Mouse (Mus musculus) lung, postnatal 4 days (tissue): ENCODE data around the gene Dnajc2.
"Not testable (repeated sequence)": the region's sequence is repeated elsewhere in the genome, so short reads cannot be mapped to it uniquely, and the experiment has no call there.

Experiments
- DNase-seq, 2 experiments: peaks; one replicate each; pipeline ENCODE4 v3.0.0; 2021

Dnajc2 gene

DNA sequence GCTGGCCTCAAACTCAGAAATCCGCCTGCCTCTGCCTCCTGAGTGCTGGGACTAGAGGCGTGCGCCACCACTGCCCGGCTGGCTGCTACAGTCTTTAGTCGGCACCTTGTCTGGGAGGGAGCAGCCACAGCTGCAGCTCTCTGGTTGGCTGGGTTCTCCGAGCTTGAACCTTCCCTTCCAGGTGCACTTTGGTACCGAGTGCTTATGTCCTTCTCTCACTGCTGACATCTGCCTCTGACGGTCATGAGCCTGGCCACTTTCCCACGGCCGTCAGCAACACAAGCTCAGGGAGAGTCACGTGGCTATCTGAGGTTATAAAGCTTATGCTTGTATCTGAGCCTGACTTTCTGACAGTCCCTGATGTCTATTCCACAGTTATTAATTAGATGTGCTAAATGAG lies 45.9 kb downstream of the Dnajc2 start:
- DNase-seq: no peak

DNA sequence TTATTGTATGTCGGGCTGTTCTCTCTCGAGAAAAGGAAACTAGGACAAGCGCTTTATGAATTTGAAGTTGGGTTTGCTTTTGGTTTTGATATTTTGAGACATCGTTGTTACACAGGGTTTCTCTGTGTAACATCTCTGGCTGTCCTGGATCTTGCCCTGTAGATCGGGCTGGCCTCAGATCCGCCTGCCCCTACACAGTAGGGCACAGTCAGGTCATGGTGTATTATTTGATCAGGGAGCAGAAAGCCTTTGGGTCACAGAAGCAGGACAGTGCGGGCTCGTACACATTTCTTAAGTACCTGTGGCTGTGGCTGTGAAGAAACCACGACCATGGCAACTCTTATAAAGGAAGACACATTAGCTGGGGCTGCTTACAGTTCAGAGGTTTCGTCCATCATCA lies 47.4 kb downstream of the Dnajc2 start:
- DNase-seq: no peak

DNA sequence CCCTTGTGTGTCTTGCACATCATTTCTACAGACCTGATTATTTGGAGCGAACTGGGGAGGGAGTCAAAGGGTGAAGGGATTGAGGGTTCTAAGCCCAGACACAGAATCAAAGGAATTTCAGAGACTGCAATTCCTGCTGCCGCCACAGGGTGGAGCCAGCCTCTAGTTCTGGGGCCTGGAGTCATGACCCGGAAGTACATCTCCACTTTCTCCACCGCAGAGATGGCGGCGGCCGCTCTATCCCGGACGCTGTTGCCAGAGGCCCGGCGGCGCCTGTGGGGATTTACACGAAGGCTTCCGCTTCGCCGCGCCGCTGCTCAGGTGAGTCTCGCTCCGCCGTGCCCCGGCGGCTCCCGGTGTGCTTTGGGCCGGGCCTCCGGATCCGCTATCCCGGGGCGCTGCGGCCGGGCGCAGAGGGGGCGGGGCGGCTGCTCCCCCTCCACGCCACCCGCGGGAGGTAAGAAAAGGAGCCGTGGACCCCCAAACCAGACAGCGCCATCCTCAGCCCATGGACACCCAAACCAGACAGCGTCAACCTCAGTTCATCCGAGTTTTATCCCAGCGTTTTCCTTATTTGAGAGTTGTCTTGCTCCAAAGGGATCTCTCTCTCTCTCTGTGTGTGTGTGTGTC lies 48.0 kb downstream of the Dnajc2 start, which contains the start of gene Pmpcb:
Pmpcb (plus strand) TSS at position 186 of the 630 bp plus-strand sequence.
- DNase-seq: peak; percentile 89 to 90

DNA sequence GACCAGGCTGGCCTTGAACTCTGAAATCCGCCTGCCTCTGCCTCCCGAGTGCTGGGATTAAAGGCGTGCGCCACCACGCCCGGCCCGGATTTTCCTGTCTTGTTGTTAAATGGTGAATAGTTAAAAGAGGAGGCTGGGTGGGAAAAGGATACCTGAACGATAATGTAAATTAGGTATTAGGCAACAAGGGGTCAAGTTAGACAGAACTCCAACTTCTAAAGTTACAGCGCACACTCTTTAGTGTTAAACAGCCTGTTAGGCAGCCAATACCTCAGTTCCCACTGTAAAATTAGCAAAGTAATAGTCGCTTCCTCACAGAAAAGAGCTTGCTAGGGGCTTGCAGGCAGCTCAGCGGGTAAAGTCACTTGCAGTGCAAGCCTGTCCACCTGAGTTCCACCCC lies 49.0 kb downstream of the Dnajc2 start:
- no peak for DNase-seq

DNA sequence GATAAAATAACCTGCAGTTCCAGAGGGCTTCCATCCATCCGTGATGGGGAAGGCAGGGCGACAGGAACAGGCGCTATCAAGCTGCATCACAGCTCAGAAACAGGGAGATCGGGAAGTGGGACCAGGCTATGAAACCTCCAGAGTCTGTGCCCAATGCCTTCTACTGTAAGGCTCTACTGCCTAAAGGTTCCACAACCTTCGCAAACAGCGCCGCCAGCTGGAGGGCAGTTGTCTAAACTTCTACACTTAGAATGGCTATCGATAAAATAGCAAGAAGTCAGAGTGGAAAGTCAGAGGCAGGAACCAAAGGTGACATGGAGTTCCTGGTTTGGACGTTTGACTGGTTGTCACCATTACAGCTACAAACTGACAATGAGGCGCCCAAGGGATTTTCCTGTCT lies 49.5 kb downstream of the Dnajc2 start:
- DNase-seq: peak; percentile 74 to 81

DNA sequence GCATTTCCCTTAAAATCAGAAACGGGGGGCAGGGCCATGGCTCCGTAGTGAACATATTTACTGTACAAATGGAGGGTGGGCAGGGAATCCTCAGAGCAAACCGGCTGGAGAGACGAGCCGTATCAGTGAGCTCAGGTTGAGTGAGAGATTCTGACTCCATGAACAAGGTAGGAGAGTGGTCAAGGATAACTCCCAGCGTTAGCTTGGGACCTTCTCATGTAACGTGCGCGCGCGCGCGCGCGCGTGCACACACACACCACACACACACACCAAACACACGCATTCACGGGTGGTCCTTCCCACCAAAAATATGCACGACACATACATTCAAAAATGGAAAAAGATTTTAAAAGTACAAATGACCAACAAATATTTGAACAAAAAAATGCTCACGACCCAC lies 50.0 kb downstream of the Dnajc2 start:
- DNase-seq: no peak

DNA sequence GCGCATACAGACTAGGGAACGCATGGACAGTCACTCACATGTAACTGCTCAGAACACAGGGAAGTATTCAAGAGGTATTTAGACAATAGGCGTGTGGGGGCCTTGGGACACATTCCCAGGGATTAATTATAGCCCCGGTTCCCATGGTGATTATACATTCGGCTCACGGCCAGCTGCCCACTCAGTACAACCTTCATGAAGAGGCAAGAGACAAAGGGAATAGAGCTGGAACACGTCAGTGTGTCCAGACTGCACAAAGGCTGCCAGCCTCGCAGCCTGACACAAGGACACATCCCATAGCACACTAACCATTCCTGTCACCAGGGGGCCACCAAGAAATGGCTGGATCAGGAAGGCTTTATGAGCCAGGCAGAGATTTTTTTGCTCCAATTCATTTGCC lies 52.1 kb downstream of the Dnajc2 start:
- peak; percentile 59 to 64 for DNase-seq

DNA sequence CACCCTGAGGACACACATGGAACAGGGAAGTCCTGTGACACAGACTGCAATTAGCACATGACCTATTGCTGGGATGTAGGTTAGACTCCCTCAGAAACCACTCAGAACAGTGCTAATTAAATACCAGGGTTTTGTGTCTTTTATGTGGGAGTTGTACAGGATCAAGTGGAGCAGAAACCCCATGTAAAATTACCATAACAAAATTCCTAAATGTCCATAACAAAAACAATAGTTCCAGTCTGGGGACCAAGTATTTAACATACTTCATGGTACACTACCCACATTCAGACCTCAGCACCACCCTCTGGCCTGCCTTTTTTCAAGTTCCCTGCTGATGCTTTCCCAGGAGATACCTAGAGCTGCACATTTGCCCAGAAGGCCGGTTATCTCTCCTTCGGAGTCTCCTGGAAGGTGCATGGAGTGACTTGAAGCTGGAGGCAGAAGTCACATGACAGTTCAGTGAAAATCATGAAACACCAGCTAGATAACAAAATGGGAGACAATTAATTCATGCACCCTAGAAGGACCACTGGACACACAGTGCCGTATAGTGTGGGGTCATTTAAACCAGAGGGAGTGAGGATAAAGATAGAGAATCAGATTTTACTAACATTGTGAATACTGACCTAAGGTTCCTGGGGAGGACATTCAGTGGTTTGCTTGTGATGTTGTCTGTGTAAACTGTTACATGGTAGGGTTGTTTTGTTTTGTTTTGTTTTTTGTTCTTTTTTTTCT lies 52.7 kb downstream of the Dnajc2 start:
- DNase-seq: no peak

DNA sequence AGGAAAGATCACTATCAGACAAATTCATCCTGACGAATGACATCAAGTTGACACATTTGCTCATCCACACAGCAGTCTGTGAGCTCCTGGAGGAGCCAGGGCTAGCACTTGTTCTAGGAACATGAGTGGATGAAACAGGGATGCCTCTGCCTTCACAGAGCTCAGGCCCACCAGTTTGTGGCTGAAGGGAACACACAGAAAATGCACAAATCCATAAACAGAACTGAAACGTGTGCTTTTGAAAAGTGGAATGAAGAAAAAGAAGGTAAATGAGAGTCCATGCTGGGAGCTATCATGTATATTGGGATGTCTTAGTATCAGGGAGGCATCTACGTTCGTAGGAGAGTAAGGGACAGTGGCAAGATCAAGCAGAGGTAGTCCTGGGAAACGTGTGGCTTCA lies 55.9 kb downstream of the Dnajc2 start:
- DNase-seq: no peak

DNA sequence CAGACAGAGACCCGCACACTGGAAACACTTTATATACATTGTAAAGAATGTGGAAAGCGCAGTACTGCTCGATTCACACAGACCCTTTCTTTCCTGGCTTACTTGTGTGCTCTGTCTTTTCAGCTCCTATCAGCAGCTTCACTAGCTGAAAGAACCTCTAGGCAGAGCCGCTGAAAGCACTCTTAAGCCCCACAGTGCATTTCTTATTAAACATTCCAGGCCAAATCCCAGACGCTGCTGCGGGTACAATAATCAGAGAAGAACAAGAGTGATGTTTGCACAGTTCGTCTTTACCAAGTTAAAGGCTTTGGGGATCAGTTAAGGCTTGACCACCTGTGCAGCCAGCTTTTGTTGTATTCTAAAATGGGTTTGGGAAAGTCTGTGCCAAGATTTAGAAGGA lies 60.2 kb downstream of the Dnajc2 start:
- DNase-seq: no peak

DNA sequence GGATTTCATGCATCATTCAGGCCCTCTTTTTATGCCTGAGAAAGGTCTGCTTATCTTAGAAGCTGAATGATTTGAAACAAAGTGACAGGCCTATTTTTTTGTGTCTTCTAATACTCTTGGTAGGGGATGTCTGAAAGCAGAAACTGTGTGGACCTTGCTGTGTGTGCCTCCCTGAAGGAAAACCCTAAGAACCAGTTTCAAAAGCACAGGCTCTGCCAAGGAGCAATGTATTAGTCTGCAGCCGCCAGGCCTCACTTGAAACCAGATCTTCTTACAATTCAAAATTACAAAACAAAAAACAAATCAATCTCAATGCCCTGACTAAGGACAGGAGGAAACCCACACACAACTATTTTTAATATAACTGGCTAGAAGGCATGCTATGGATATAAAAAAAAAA lies 60.6 kb downstream of the Dnajc2 start:
- DNase-seq: no peak

DNA sequence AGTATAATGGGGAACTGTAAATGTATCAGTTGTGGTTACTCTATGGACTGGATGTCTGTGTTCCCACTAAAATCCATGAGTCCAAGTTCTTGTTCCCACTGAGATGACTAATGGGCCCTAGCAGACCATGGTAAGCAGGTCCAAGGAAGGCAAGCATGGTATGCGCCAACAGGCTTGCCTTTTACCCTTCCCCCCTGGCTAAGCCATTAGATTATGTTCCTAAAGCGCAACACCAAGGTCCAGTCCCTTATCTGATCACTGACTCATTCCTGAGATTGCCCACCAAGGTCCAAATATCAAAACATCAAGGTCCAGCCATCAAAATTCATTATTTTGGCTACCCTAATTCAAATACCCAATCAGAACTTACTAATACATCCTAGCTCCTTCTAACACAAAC lies 65.8 kb downstream of the Dnajc2 start:
- DNase-seq: no peak

DNA sequence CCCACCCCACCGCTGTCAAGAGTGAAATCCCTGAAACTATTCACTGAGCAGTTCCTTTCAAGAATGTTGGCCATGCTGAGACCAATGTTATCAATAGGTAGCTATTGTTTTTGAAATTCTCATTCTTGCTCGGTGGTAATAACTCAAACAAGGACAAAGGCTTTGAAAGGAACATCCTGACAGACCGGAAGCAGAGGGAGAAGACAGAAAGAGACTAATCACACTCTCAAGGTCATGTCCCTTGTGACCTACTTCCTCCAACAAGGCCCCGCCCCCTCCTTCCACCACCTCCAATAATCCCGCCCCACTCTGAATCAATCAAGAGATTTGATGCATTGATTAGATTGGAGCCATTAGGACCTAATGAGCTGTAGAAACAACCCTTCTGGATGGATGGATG lies 66.5 kb downstream of the Dnajc2 start:
- DNase-seq: no peak

DNA sequence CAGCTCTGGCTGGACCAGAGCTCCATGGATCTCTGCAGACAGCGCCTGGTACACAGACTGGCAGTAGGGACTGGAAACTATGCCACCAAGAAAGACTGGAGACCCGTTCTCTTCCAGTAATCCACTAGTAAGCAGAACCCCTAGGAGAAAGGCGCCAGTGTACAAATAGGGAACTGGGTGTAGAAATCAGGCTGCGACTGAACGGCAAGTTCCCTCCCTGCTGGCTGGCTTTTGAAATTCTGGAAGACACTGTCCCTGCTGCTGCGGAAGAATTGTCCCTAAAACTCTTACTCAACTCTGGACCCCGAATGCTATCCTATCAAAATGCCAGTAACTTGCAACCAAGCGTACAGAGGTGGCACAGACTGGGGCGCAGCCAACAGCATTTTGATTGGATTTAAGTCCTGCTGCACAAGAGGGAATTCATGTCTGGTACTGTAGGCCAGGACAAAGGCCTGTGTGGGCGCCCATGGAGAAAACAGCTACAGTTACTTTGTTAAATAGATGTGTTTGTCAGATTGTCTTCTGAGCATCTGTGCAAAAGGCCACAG lies 67.8 kb downstream of the Dnajc2 start:
- DNase-seq: no peak

DNA sequence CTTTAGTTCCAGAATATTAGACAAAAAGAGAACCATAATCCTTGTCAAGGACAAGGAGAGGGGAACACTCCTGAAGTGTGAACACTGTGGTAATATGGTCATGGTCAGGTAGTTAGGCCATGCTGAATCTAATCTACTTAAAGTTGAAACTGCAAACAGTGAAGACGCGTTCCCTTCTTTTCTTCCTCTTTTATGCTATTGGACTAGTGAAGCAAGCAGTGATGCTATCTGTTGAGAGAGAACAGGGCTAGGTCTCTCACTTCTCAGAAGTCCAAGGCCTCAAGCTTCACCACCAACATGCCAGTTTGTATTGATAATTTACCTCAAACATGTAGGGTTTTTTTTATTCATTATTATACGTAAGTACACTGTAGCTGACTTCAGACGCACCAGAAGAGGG lies 70.6 kb downstream of the Dnajc2 start:
- DNase-seq: no peak

DNA sequence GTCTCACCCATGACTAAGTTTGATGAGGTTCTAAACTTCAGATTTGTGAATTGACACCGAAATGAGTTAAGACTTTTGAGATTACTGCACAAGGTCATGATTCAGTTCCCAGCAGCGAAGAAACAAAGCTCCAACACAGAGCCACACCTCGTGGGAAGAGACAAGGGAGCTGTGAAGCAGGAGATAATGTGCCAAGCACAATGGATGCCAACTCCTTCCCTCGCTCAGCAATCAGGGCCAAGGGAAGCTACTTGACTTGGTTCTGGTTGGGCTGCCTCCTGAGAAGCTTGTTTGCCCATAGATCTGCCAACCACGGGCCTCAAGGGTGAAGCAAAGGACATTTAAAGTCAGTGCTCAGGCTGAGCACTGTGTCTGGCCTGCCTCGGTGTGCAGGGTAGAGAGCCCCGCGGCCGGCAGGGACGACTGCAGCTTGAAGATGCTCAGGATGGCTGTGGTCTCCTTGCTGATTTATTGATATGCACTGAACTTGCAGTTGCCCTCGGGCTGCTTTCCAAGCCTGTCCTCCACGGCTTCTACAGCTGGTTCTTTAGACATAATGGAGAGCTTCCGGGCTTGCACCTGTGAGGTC lies 72.8 kb downstream of the Dnajc2 start:
- DNase-seq: no peak

DNA sequence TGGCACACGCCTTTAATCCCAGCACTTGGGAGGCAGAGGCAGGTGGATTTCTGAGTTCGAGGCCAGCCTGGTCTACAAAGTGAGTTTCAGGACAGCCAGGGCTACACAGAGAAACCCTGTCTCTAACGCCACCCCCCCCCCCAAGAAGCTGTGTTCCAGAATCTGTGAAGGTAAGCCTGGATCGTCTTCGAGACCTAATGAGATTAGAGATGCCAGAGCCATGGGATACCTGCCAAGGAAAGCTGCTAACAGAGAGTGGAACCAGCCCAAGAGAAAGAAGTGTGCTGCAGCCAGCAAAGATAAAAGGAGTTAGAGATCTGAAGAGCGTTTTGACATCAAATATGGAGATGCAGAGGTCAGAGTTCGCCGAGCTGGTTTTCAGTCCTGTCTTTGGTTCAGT lies 77.0 kb downstream of the Dnajc2 start:
- not testable (repeated sequence) for DNase-seq
